Mouse (Mus musculus): ENCODE measurements around the gene Rcbtb1. TPM values are rescaled to one million over a fixed set of nuclear protein-coding genes. Genes with fewer than 3 reads are reported as not detected.

The Rcbtb1 gene
- total RNA-seq (2014; rRNA removed; ENCODE audit: low replicate concordance) (9.5 and 16.3 TPM in 2 replicates), polyA plus RNA-seq (2015; fragmentation: Nextera tagmentation; extraction: Ambion mirVana) (7.8 and 8.1 TPM in 2 replicates)

DNA sequence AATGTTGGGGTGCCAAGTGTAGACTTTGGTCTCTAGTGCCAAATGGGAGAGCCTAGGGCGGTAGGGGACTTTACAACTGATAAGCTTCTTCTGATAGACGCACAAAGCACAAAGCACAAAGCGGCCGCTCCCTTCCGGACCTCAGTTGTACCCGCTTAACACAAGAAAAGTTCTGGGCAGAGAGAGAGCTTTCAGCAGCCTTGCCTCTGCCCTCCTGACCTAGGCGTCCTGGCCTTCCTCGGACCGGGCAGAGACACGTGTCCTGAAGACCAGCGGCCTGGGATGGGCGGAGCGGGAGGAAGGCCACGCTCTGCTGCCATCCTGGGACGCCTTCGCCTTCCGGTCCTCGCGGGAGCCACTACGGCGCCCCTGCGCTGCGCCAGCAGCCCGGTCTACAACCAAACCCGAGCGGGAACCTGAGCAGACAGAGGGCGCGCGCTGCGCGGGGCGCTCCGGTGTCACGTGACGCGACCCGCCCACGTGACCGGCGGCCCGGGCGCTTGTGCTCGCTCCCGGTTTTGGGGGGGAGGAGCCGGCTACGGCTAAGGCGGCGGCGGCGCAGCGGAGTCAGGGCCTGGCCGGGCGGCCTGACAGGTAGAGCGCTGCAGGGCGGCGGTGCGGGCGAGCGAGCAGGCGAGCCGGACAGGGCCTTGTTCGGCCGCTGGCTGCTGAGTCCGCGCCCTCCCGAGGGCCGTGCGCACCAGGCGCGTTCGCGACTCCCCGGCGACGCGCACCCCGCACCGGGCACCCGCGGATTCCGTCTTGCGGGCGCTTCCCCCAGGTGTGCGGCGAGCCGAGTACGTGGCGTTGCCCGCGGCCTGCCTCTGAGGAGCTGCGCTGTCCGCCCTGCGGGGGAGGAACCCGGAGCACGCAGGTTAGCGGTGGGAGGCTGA, at the start of gene Rcbtb1:
Rcbtb1 (plus strand) TSS at position 499 of the 893 bp plus-strand sequence.
- Histone ChIP-seq H3K27ac (ENCODE audit: low read depth) (peak within 1 kb of the TSS; percentile 86), H3K4me3 (ENCODE audit: low read depth, low read length) (peak within 1 kb of the TSS; percentile 86), H3K27me3 (ENCODE audit: control insufficient read depth, insufficient read depth, low read length) (no peaks in the 10 kb centered on the region), H3K4me1 (ENCODE audit: control insufficient read depth, insufficient read depth) (peaks cover 9% of the 10 kb centered on the region), H3K4me2 (ENCODE audit: low read depth, low read length) (peak within 1 kb of the TSS; percentile 85), H3K9me3 (replicated peaks; ENCODE audit: control insufficient read depth, low read length) (no peaks in the 10 kb centered on the region), H3K36me3 (replicated peaks; ENCODE audit: control insufficient read depth, insufficient read depth, low read length) (no peaks in the 10 kb centered on the region), H3K9ac (replicated peaks; ENCODE audit: low read depth, low read length) (peak within 1 kb of the TSS; percentile 91)
- TF ChIP-seq CTCF (IDR thresholded peaks at IDR 0.05; ENCODE audit: low read depth) (peak; percentile 55), EP300 (IDR thresholded peaks at IDR 0.05; ENCODE audit: low read depth) (peak; percentile 20; the same call in 1 of the 2 replicates)
- under 1% methylated on average over 80 of the region's 96 CpGs for WGBS
- ATAC-seq (ENCODE audit: insufficient read depth, low read depth): peak; percentile 94
- DNase-seq (ENCODE audit: low spot score): peak; percentile 85

DNA sequence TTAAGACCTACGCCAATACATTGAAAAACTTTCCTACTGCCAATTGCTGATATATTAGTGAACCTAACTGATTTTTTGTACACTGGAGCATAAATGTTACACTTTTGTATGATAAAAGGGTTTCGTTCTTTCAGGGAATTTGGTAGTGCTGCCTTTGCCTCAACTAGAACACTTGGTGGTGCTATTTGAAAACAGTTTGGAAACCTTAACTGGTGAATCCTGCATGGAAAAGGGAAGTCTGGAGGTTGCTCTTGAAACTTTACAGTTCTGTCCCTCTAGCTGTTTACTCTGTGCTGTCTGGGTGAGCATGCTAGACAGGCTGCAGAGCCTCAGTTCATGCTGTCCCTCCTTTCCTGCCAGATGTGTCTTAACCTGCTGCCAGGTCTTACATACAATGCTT, 45.4 kb upstream of the Rcbtb1 start:
- no peak for ATAC-seq (ENCODE audit: insufficient read depth, low read depth)
- no peaks in the 10 kb centered on the region for H3K9me3 ChIP-seq (replicated peaks; ENCODE audit: control insufficient read depth, low read length)
- no peak overlapping the region for H3K4me2 ChIP-seq (ENCODE audit: low read depth, low read length)
- H3K4me1 ChIP-seq (ENCODE audit: control insufficient read depth, insufficient read depth): no peaks in the 10 kb centered on the region
- no peak for DNase-seq (ENCODE audit: low spot score)
- WGBS: 62% methylated on average over 2 of the region's 2 CpGs
- TF ChIP-seq CTCF (IDR thresholded peaks at IDR 0.05; ENCODE audit: low read depth) (peak; percentile 44), EP300 (IDR thresholded peaks at IDR 0.05; ENCODE audit: low read depth) (no peak)
- H3K9ac ChIP-seq (replicated peaks; ENCODE audit: low read depth, low read length): no peak overlapping the region
- no peaks in the 10 kb centered on the region for H3K36me3 ChIP-seq (replicated peaks; ENCODE audit: control insufficient read depth, insufficient read depth, low read length)
- H3K4me3 ChIP-seq (ENCODE audit: low read depth, low read length): no peak overlapping the region
- H3K27ac ChIP-seq (ENCODE audit: low read depth): no peak overlapping the region
- H3K27me3 ChIP-seq (ENCODE audit: control insufficient read depth, insufficient read depth, low read length): no peaks in the 10 kb centered on the region

DNA sequence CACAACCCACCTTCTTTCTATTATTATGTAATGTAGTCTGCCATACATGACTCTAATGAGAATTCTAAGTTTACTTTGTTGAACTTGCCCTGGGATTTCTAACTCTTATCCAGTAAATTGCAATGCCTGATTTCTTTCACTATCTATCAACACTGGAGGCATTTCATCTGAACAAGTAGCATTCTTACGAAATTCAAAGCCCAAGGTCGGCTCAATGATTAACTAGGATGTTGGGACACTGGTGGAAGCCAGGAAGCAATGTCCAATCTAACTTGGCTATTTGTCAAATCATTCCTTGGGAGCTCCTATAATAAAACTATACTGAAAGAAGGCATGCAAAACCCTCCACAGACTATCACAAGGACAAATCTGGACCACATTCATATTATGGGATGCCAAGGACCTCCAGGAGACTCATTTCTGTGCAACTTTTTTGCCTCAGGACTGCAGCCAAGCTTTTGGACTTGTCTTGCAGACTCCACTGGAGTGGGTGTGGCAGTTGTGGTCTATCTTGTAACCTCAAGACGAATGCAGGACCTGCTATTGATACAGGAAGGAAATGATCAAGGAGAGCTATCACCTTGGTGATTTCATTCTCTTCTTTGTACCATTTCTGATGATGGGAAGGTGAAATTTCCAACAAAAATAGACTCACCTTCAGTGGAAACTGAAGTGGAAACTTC, 43.9 kb upstream of the Rcbtb1 start:
- 48% methylated on average over 3 of the region's 3 CpGs for WGBS
- Histone ChIP-seq H3K36me3 (replicated peaks; ENCODE audit: control insufficient read depth, insufficient read depth, low read length) (no peaks in the 10 kb centered on the region), H3K4me3 (ENCODE audit: low read depth, low read length) (no peak overlapping the region), H3K4me2 (ENCODE audit: low read depth, low read length) (no peak overlapping the region), H3K27me3 (ENCODE audit: control insufficient read depth, insufficient read depth, low read length) (no peaks in the 10 kb centered on the region), H3K4me1 (ENCODE audit: control insufficient read depth, insufficient read depth) (no peaks in the 10 kb centered on the region), H3K27ac (ENCODE audit: low read depth) (no peak overlapping the region), H3K9me3 (replicated peaks; ENCODE audit: control insufficient read depth, low read length) (no peaks in the 10 kb centered on the region), H3K9ac (replicated peaks; ENCODE audit: low read depth, low read length) (no peak overlapping the region)
- DNase-seq (ENCODE audit: low spot score) (no peak), ATAC-seq (ENCODE audit: insufficient read depth, low read depth) (no peak)
- TF ChIP-seq CTCF (IDR thresholded peaks at IDR 0.05; ENCODE audit: low read depth) (no peak), EP300 (IDR thresholded peaks at IDR 0.05; ENCODE audit: low read depth) (no peak)

DNA sequence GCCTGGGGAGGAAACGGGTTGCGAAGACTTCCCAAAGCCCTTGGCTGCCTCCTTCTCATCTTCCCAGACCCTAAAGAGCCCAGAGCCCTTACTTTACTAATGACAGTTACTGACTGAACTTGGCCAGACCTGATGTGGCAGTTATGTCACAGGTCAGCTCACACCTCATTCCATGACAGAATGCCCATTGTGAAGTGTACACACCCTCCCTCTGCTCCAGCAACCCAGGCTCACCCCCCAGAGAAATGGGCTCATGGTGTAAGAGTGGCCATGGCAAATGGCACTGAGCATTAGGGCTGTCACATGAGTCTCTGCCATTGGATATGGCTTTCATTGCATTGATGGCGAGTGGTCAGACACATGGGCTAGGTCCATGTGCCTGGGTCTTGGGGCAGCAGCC, 22.4 kb upstream of the Rcbtb1 start, which contains the start of gene Gm5142:
Gm5142 (minus strand) TSS at position 101 of the 400 bp plus-strand sequence.
- no peak within 1 kb of the TSS for H3K27ac ChIP-seq (ENCODE audit: low read depth)
- TF ChIP-seq CTCF (IDR thresholded peaks at IDR 0.05; ENCODE audit: low read depth) (no peak), EP300 (IDR thresholded peaks at IDR 0.05; ENCODE audit: low read depth) (no peak)
- no peaks in the 10 kb centered on the region for H3K36me3 ChIP-seq (replicated peaks; ENCODE audit: control insufficient read depth, insufficient read depth, low read length)
- H3K4me1 ChIP-seq (ENCODE audit: control insufficient read depth, insufficient read depth): no peaks in the 10 kb centered on the region
- H3K9ac ChIP-seq (replicated peaks; ENCODE audit: low read depth, low read length): no peak within 1 kb of the TSS
- no peaks in the 10 kb centered on the region for H3K9me3 ChIP-seq (replicated peaks; ENCODE audit: control insufficient read depth, low read length)
- H3K27me3 ChIP-seq (ENCODE audit: control insufficient read depth, insufficient read depth, low read length): no peaks in the 10 kb centered on the region
- H3K4me2 ChIP-seq (ENCODE audit: low read depth, low read length): no peak within 1 kb of the TSS
- DNase-seq (ENCODE audit: low spot score): no peak
- no peak within 1 kb of the TSS for H3K4me3 ChIP-seq (ENCODE audit: low read depth, low read length)
- 94% methylated on average over 3 of the region's 3 CpGs for WGBS
- no peak for ATAC-seq (ENCODE audit: insufficient read depth, low read depth)

DNA sequence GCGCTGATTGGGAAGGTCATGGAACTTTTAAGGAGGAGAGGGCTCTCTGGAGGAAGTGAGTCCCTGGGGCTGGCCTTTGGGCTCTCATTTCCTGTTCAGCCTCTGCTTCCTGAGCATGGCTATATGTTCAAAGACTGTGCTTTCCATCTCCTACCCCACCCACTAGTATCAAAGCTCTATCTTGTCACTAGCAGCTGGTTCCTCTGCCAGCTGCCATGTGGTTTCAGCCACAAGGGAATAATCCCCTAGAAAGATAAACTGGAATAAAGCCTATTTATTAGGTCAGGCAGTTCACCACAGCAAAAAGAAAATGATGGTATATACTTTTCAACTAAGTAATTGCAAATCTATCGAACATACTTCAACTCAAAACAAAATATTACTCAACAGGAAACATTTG, 18.3 kb upstream of the Rcbtb1 start:
- no peaks in the 10 kb centered on the region for H3K36me3 ChIP-seq (replicated peaks; ENCODE audit: control insufficient read depth, insufficient read depth, low read length)
- no peak for TF ChIP-seq CTCF (IDR thresholded peaks at IDR 0.05; ENCODE audit: low read depth)
- TF ChIP-seq EP300 (IDR thresholded peaks at IDR 0.05; ENCODE audit: low read depth): no peak
- H3K9me3 ChIP-seq (replicated peaks; ENCODE audit: control insufficient read depth, low read length): no peaks in the 10 kb centered on the region
- H3K27me3 ChIP-seq (ENCODE audit: control insufficient read depth, insufficient read depth, low read length): no peaks in the 10 kb centered on the region
- H3K4me3 ChIP-seq (ENCODE audit: low read depth, low read length): no peak overlapping the region
- no peaks in the 10 kb centered on the region for H3K4me1 ChIP-seq (ENCODE audit: control insufficient read depth, insufficient read depth)
- H3K4me2 ChIP-seq (ENCODE audit: low read depth, low read length): no peak overlapping the region
- WGBS: 52% methylated on average over 2 of the region's 2 CpGs
- ATAC-seq (ENCODE audit: insufficient read depth, low read depth) (no peak), DNase-seq (ENCODE audit: low spot score) (no peak)
- no peak overlapping the region for H3K9ac ChIP-seq (replicated peaks; ENCODE audit: low read depth, low read length)
- H3K27ac ChIP-seq (ENCODE audit: low read depth): no peak overlapping the region

All from heart, postnatal 0 days (tissue).